Mouse (Mus musculus) B cell, adult 67 days (primary cell): ENCODE data around the gene Pask. TPM values are rescaled to one million over a fixed set of nuclear protein-coding genes. Genes with fewer than 3 reads are reported as not detected.

Experiments used
- total RNA-seq, 2 experiments: library from RNA; stranded (reverse); gene quantifications; 4 replicates each; pipeline ENCODE4 v1.2.4; 2023

Gene Pask
- total RNA-seq, result 1 to 10 TPM; 2.0 to 2.3 TPM

DNA sequence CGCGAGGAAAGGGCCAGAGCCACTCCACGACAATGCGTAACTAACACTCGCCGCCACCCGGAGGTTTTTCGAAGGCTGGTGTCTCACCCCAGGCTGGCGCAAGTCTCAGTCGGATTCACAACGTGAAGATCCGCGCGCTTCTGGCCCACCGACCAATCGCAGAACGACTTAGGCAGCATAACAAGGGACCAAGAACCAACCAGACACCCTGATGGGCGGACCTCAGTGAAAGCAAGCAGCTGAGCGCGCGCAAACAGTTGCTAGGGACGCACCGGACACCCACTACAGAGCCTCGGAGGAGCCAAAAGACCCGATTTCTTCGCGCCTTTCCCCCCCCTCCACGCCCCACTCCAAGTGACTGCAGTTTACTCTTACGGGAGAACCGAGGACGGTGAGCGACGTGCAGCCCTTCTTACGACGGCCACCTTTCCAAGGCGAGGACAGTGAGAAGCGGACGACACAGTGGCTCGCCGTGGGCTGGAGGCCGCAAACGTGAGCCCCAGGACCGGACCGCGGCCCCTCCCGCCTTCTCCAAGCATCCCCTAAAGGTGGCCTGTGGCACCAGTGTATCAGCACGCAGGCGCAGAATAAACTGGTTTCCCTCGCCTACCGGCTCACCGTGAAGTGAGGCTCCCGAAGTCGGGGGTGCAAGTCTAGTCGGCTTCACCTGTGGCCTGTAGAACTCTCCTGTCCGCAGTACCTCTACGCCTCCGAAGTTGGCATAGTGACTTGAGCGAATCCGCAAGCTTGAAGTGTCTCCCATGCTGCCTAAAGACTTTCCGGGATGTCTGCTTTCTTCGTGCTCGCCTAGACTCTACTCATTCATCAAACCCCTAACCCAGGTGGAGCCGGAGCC lies at the start of gene Pask, which contains the start of gene Ppp1r7:
TSS of gene Pask (minus strand) at position 835 of the 856 bp plus-strand sequence.
TSS of gene Ppp1r7 (plus strand) at position 207 of the 856 bp plus-strand sequence.

DNA sequence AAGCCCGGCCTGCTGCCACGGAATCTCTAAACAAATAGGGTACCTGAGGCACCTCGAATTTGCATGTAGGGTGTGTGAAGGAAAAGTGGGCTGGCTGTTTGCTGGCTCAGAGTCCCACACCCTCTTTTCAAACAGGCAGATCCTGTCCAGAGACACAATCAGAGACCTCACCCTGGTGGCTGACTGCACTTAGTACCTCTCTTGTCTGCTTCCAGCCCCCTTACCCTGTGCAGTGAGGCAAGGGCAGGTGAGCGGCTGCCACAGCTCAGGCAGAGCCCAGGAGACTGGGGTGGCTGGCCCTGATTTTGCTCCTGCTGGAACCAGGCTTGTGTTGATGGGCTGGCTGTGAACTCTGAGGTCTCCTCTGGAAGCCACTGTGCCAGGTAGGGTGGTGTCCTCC lies 30.4 kb upstream of the Pask start, which contains the start of gene Ano7:
TSS of gene Ano7 (plus strand) at position 266 of the 400 bp plus-strand sequence.

DNA sequence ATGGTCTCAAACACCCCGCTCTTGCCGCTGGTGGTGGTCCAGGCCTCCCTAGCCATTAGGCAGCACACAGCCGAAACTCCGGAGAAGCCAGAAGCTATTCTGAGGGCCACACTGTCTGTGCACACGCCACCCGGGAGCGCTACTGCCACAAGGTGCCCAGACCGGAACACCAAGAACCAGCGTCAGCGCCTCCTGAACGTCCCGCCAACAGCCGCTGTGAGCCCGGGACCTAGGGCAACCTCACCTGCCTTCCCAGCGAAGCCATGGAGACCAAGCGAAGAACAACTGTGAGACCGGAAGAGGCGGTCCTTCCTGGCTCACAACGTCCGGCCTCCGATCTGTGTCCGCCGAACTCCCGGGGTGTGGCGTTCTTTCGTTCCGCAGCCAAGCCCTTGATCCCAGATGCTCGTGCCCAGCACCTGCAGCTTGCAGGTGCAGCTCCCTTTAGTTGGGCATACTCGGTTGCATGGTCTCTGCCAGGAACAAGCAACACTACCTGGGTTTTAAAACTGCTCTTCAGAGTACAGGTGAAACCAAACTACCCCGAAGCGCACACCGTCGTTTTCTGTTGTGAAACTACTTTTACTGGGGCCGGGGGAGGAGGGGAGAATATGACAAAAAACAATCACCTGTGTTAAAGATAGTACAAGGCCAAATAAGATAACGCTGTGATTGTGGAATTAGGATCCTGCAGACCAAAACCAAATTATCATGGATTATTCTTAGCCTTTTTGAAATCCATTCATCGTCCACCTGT lies 37.5 kb downstream of the Pask start, which contains the start of gene Mterf4:
TSS of gene Mterf4 (minus strand) at position 335 of the 757 bp plus-strand sequence.

Other genes starting within 250 kb of the Pask start
- not detected for gene Kif1a, start 241.5 kb downstream of the Pask start, total RNA-seq
- gene Agxt, start 208.2 kb downstream of the Pask start, total RNA-seq, result not detected
- gene 2310007B03Rik, start 182.5 kb downstream of the Pask start, total RNA-seq, result not detected
- not detected for gene Crocc2, start 174.8 kb downstream of the Pask start, total RNA-seq
- 1 to 10 TPM in 1 of 2 experiments, under 1 TPM in 1; 0.61 to 1.0 TPM for gene Sned1, start 107.6 kb downstream of the Pask start, total RNA-seq
- 10 to 100 TPM; 18.1 to 25.9 TPM for gene Mterf4, start 37.6 kb downstream of the Pask start, total RNA-seq
- gene Ppp1r7, start 628 bp downstream of the Pask start, total RNA-seq, result 10 to 100 TPM; 22.9 to 29.8 TPM
- 1 to 10 TPM in 1 of 2 experiments, under 1 TPM in 1; 0.80 to 2.5 TPM for gene Ano7, start 30.4 kb upstream of the Pask start, total RNA-seq
- gene Hdlbp, start 135.3 kb upstream of the Pask start, total RNA-seq, result 100 to 1,000 TPM; 137 to 145 TPM
- gene Farp2, start 168.6 kb upstream of the Pask start, total RNA-seq, result 1 to 10 TPM; 4.6 to 6.3 TPM